Mouse (Mus musculus) common myeloid progenitor, adult 5-6 weeks (primary cell): ENCODE measurements around the gene Glyr1. TPM values are rescaled to one million over a fixed set of nuclear protein-coding genes. Genes with fewer than 3 reads are reported as not detected.

Experiments
- ATAC-seq: replicated peaks from 2 replicates; pipeline ENCODE4 v1.8.0; 2016; ENCODE audit warnings: low read depth, mild to moderate bottlenecking, moderate TSS enrichment, inconsistent platforms; ENCODE audit not compliant: poor library complexity, severe bottlenecking
- total RNA-seq: library from RNA; stranded (forward); fragments of 200-1000, 187-1606 nt; gene quantifications from 2 replicates; pipeline ENCODE4 v1.2.3, GENCODE M21; 2017

The Glyr1 gene
- total RNA-seq, 1 experiment from 2014 or later = 95.6 TPM

DNA sequence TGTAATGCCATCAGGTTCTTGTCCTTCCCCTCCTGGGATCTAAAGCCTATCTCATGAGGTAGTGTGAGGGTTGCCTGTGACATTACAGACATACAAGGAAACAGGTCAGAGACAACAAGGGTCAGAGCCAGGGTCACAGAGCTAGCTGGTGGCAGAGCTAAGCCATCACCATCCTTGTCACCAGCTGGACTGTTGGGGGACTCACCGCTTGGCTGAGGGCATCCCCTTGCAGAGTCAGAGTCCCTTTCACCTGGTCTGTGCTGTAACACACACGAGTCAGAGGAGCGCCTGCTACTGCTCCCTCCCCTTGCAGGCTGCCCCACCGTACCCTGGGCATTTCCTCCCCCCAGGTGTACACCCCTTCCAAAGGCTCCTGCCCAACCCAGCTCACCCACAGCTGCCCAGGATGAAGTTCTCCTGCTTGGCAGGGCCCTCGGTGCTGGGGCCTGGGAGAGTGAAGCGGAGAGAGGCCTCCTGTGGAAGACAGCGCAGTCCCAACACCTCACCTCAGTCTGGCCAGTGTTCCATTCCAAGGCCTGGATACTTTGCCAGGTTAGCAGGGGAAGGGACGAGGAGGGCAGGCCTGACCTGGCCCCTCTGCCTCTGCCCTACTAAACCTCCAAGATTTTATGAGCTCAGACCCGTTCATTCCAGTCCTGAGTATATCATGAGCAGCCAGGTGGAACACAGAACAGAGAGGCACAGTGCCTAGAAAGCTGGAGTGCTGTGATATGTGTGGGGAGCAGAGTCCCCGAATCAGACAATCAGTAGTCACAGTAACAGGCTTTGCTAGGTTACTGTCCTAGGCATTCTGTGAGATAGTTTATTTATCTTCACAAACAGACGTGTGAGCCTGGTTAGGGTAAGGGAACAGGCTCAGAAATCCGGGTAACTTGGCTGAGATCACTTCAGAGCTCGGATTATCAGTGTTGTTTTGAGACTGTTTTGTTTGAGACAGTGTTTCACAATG, 37.3 kb downstream of the Glyr1 start:
- peak; percentile 34 for ATAC-seq

DNA sequence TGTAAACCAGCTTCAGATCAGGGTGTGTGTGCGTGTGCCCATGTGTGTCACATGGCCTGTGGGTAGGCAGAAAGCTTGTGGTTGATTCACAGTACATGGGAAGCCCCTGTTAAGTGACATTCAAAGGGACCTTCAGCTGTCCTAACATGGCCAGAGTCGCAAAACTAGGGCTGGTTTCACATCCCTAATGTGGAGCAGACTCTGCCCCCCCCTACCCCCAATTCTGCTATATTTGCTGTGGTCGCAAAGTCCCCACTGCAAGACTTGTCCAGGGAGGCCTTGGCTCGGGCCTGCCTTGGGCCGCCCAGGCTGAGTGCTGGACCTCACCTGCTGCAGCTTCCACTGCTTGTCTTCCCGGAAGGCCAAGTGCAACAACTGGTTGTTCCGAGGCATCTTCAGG, 38.4 kb downstream of the Glyr1 start:
- peak; percentile 19 for ATAC-seq

DNA sequence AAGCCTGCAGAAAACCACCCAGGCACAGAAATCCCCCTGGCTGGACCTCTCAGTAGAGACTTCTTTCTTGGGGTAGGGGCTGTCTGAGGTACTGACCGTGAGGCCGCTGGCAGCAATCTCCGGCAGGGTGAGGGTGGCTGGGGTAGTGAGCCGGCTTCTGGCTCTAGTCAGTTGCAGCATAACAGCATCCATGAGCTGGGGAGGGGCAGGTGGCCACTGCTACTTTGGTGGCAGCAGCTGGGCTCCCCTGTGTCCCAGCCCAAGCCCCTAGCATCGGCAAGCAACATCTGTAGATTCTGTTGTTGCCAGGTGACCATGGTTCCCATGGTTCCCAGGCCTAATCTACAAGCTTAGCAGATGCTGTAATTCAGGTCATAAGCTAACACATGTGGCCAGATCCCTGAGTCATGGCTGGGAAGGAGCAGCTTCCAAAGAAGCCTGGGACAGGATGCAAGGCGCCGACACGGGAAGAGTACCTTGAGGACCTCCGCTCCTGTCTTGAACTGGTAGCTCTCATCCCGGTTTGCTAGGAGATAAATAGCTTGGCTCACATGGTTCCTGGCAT, 39.2 kb downstream of the Glyr1 start:
- ATAC-seq = no peak

DNA sequence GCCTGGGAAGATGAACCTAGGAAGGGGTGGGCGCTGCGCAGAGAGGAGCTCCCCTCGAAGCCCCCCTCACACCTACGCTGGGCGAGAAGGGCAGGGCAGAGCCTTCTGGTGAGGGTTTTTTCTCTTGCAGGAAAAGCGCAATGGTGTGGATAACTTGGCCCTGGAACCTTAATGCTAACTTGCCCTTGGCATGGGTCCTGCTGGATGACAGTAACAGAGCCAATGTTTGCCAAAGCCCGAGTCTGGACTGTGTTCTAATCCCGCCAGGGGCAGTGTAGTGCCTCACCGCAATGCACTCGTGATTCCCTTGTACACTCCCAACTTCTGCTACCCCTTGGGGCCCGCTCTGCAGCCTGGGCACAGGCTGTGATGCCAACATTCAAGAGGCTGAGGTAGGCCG, 41.6 kb downstream of the Glyr1 start:
- ATAC-seq = no peak

DNA sequence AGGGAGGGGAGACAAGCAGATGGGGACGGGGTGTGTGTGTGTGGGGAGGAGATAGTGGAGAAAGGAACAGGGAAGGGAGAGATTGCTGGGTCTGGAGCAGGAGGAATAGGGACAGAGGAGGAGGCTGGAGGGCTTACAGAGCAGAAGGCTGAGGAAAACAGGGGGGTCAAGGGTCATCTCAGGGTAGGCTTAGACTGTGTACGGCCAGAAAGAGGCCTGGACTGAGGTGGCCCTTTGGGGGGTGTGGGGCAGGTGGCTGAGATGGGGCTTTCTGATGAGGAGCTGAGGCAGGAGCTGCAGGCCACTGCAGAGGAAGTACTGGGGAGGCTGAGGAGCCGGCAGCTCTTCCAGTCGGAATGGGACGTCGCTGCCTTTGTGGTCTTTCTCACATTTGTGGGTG, 42.2 kb downstream of the Glyr1 start:
- no peak for ATAC-seq

DNA sequence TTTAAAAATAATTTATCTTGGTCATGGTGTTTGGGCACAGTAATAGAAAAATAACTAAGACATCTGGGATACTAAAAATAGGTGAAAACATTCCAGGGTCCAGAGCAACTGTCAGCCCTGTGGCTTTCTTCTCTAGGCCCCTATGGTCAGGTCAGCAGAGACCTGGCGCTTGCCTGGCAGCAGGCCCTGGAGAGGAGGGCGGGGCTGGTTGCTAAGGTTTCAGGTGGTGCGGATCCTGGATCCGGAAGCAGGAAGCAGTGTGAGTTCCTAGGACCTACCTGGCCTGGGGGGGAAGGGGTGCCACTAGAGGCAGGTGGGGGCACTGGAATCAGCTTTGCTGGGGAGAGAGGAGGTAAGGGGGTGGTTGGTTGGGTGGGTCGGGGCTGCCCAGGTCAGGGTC, 42.6 kb downstream of the Glyr1 start, which contains the start of gene Smim22:
Smim22 (plus strand) TSS at position 222 of the 400 bp plus-strand sequence.
- ATAC-seq = no peak

DNA sequence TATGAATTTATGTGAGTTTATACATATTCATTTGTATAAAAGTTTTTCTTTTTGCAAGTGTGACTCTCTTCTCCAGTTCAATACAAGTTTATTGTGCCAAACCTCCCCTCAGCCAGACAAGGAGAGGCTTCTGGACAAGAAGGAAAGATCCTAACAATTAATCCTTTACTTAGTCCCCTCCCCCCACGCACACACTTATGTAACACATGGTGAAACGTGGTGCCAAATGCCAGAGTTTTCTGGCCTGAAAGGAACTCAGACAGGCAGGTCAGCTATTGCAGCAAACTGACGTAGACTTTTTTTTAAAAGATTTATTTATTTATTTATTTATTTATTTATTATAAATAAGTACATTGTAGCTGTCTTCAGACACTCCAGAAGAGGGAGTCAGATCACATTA, 49.1 kb downstream of the Glyr1 start:
- no peak for ATAC-seq

DNA sequence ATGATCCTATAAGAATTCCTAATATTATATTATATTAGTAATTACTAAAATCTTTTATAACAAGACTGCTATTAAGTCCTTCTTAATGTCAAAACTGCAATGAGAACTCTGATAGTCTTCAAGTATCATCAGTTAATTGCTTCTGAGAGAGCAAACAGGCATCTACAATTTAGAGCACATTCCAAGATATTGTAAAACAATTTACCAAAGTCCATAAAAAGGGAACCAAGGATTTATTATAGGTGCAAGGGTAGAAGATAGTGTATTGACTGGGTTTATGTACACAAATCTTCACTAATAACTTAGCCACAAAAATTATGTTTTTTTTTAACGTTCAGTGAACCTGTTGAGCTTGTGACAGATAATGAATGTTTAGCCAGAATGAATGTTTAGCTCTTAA, 50.7 kb downstream of the Glyr1 start:
- no peak for ATAC-seq

DNA sequence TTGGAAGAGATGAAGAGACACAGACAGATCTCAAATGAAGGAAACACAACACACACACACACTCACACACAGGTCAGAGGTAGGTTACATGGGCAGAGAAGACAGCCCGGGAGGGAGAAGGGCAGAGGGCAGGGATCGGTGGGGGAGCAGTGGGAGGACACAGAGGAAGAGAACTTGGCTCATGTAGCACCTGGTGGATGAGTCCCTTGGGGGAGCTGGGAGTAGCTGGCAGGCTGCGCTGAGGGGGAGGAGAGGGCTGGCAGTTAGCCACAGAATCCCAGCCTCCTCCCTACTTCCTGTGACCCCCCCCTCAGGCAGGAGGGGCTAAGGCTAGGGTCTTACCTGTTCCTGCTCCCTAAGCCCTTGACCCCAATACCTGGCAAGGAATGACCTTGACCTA, 52.1 kb downstream of the Glyr1 start, which contains the start of gene Sept12:
Sept12 (minus strand) TSS at position 300 of the 400 bp plus-strand sequence.
- ATAC-seq = no peak

DNA sequence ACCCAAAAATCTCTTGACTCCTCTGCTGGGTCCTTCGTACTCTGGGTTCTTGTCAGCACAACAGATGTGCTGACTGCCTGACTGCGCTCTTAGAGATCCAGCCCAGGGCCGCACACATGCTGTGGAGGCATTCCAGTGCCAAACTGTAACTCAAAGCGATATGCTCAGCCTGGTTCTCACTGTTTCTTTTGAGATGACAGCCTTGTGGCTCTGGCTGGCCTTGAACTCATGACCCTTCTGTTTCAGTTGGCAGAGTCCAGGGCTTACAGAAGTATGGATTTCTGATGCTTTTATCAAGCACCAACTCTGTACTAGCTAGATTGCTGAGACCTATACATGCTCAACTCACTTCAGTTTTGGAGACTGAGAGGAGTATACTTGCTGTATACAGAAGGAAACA, 56.4 kb downstream of the Glyr1 start:
- ATAC-seq = no peak

DNA sequence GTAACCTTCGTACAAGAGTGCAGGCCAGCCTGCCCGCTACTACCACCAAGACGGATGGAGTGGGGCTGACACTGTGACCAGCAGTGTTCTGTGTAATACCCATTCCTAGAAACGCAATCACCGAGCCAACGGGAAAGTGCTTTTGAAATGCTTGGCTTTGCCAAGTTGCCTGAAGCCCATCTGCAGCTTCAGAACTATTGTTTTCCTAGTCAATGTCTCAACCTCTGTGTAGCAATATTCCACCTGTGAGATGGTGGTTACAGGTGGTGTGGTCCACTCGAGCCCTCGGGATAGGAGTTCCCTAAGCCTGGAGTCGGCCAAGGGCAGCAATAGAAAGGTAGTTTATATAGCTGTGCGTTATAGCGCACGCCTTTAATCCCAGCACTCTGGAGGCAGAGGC, 64.9 kb downstream of the Glyr1 start:
- ATAC-seq = no peak

DNA sequence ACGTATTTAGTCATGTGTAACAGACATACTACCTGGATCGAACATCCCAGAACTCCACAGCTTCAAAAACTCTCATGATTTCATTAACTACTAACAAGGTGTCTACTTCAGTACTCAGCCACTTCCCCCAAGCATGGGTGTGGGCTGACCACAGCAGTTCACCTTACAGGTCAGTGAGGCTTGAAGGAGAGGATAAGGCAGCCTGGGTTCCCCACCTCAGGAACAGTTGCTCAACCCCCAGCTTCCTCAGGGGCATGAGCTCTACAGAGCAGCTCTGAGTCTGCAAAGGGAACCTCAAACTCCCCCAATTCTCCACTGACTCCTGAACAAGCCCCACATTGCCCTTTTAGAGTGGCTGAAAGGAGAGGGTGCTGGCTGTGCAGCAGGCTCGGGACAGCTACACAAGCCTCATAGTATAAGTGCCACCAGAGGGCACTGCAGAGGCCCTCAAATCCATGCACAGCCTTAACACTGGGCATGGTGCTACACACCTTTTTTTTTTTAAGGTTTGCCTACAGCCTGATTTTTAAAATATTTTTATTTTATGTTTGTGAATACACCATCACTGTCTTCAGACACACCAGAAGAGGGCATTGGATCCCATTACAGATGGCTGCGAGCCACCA, 69.8 kb downstream of the Glyr1 start:
- ATAC-seq = peak; percentile 86

DNA sequence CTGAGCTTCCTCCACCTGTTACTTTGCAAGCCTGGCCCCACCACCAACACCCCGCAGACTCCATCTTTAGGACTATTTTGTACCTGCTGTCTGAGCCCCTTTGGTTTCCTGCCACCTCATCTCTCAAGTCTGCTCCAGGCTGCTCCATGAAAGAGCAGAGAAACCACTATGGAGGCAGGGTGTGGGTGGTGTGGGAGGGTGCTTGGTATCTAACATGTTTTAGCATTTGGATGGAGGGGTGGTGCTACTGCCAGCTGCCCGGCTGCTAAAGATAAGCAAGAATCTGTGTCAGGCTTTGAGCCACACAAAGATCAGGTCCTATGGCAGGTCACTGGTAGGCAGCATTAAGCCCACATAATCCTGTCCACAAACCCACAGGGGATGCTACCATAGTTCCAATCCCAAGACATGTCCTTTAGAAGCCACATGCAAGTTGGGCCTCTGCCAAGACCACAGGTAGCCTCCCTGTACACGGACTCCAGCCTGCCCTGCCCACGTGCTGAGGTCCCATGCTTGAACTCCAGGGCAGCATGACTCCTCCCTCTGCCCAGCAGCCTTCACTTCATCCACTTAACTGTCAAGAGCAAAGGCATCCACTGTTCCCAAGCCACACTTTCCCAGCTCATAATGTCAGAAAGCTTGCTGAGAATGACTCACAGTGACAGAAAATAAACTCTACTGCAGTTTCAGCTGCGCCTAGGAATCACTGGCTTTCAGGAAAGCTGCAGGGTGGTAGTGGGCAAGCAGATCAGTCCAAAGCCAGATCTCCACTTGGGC, 71.2 kb downstream of the Glyr1 start:
- ATAC-seq = peak; percentile 40; the same call in 1 of the 2 replicates

DNA sequence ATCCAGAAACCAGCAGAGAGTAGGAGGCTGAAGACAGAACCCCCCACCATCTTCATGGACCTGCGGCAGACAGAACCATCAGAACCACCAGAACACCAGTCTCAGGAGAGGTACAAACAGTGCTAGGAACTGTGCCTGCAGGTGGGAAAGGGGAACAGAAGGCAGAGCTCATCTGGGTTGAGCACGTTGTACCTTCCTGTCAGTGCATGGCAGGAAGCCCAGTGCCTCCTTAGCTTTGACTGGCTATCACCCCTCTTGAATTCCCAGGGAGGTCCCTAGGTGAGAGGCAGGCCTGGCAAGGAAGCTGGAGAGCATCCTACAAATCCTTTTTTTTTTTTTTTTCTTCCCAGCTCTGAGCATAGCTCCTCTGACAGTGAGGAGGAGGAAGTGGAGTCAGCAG, 73.5 kb downstream of the Glyr1 start:
- no peak for ATAC-seq

DNA sequence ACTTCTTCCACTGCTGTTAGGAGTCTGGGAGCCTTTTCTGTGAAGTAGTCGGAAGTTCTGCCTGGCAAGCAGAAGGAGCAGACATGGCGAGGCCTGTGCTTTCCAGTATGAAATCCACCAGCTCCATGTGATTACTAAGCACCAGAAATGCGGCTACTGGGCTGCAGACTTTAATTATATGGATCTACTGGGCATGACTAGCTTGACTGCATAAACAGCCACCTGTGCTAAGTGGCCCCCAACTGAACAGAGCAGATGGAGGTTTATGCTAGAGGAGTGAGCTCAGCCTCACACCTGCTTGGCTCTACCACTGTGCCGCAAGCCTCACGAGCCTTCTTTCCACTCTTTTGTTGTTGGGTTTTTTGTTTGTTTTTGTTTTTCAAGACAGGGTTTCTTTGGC, 75.1 kb downstream of the Glyr1 start:
- ATAC-seq = no peak

DNA sequence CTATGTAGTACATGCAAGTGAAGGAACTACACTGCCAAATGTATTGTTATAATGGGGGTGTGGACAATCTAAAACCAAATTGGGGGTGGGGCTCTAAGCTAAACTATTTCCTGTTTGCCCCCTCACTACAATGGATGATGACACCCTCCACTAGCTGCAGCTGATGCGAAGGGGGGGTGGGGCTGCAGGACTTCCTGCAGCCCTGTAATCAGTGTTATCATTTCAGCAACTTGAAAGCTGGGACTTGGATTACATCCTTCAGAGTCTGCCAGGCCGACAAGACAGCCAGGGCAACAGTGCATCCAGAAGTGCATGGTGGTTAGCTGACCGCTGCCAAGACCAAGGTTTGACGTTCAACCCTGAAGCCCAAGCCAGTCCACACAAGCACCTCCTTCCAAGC, 78.0 kb downstream of the Glyr1 start:
- ATAC-seq = no peak

DNA sequence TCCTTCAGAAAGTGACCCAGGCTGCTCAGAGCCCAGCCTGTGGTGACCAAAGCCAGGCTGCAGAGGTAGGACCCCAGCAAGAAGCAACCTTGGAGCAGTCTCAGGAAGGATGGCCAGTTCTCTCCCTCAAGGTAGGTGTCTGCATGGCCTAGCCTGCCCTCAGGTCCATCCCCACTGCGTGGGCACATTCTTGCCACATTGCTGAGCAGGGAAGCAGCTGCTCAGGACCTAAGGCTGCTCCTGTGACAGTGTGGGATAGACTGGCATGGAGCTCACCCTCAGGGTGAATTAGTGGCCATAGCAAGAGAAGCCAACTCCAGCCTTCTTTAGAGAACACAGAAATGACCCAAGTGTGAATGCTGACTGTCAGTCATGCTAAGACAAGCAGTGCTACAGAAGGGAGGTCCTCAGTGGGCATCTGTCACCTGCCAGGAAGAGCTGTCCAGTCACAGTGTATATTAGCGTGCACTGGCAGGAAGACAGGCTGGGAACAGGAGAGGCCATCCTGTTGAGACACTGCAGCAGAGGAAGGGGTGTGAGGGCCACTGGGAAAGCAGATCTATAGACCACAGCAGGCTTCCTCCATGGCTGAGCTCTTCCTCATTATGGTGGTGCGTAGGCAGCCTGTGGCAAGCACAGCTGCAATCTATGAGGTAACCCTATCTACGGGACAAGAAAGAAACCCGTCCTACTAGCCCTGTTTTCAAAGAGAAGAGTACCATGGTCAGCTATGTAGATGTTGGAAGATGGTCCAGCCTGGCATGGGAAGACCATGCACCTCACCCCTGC, 80.4 kb downstream of the Glyr1 start:
- peak; percentile 92 for ATAC-seq

DNA sequence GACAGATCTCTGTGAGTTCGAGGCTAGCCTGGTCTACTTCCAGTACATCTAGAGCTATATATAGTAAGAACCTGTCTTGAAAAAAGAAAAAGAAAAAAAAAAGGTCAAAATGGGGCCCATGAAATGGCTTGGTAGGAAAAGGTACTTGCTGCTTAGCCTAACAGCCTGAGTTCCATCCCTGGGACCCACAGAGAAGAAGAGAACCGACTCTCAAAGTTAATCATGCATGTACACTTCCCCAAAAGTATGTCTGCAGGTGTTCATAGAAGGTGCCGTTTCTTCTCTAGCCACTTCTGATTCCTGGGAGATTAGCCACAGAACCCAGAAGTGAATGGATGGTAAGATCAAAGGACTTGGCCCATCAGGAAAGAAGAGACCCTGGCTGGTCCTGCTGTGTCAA, 81.2 kb downstream of the Glyr1 start:
- no peak for ATAC-seq

DNA sequence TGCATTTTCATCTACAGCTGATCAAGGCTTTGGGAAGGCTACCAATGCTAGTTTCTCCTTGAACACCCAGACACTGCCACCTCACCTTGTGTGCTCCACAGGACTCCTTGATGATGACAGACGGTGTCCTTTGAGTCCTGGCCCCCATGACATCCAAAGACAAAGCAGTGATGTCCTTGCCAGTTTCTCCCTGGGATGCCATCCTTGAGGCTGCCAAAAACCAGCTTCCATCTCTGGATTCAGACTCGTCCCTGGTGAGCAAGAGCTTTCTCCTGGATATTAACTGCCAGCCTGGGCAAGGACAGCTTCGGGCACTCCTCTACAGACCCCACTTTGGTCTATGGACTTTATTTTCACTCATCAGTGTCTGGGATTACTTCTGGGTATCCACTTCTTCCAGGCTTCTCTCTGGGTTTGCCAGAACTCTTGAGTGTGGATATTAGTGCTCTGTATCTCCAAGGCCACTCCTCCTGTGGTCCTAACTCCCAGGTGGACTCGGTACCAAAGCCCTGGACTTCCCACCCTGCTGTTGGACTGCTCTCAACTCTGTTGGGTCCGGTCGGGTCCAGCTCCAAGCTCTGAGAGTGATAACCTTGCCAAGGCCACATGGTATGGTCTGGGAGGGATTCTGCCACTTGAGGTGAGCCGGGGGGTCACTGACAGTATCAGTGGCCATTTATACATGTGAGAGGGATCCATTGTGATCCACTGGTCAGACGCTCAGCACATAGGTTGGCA, 84.1 kb downstream of the Glyr1 start:
- no peak for ATAC-seq
